Mouse (Mus musculus) lung, adult 2 months (tissue): ENCODE results near the gene Msi2.

Experiments
- CTCF ChIP-seq: fragments of 200-500 bp; IDR thresholded peaks from 2 replicates; pipeline ENCODE4 v1.5.1; 2011; ENCODE audit warnings: mild to moderate bottlenecking, low read length, control low read depth; ENCODE audit not compliant: insufficient read depth
- POLR2A ChIP-seq: fragments of 200-500 bp; IDR thresholded peaks from 2 replicates; pipeline ENCODE4 v1.6.1; 2011; ENCODE audit warnings: low read depth, mild to moderate bottlenecking, control low read depth, low read length, borderline replicate concordance; ENCODE audit errors: extremely low read depth

- TF ChIP-seq CTCF (no peak), POLR2A (no peak)
These were observed 63.7 kb downstream of the Msi2 start for GRCm38 (mm10) chr11:88654391-88655213.
